Mouse (Mus musculus) heart, adult 2 months (tissue): ENCODE results near the gene Foxf1. TPM values are rescaled to one million over a fixed set of nuclear protein-coding genes. Genes with fewer than 3 reads are reported as not detected.
A peak's percentile ranks its signal among the peaks of the same experiment; 100 is the strongest.

Source experiments
- DNase-seq, 2 experiments: peaks; one replicate each; pipeline ENCODE4 v3.0.0; 2021
- H3K27ac ChIP-seq: fragments of 200-600 bp; 2 replicates; pipeline ENCODE4 v1.8.1; 2022
- H3K27me3 ChIP-seq: fragments of 200-500 bp; 2 replicates; pipeline ENCODE4 v1.6.1; 2012; ENCODE audit warnings: mild to moderate bottlenecking, low read length, inconsistent platforms, mixed read lengths; ENCODE audit not compliant: control insufficient read depth, insufficient read depth
- H3K36me3 ChIP-seq: fragments of 200-500 bp; 2 replicates; pipeline ENCODE4 v1.6.1; 2012; ENCODE audit warnings: low read length, inconsistent platforms; ENCODE audit not compliant: control insufficient read depth, insufficient read depth
- H3K4me1 ChIP-seq: fragments of 200-500 bp; 2 replicates; pipeline ENCODE4 v1.6.1; 2011; ENCODE audit warnings: low read length; ENCODE audit not compliant: control insufficient read depth, insufficient read depth
- H3K4me3 ChIP-seq: fragments of 200-600 bp; 2 replicates; pipeline ENCODE4 v1.8.1; 2022
- H3K79me2 ChIP-seq: fragments of 200-500 bp; replicated peaks from 2 replicates; pipeline ENCODE4 v1.6.1; 2012; ENCODE audit warnings: mild to moderate bottlenecking, inconsistent platforms, low read length, moderate library complexity, mixed read lengths; ENCODE audit not compliant: control insufficient read depth, insufficient read depth
- H3K9ac ChIP-seq: fragments of 200-500 bp; 2 replicates; pipeline ENCODE4 v1.6.1; 2012; ENCODE audit warnings: low read depth, mild to moderate bottlenecking, control low read depth, inconsistent platforms, low read length, mixed read lengths
- CTCF ChIP-seq: fragments of 200-600 bp; IDR thresholded peaks from 2 replicates; pipeline ENCODE4 v1.8.1; 2022; ENCODE audit warnings: antibody characterized with exemption, mild to moderate bottlenecking, moderate library complexity
- EP300 ChIP-seq: fragments of 200-500 bp; IDR thresholded peaks from 2 replicates; pipeline ENCODE4 v1.6.1; 2011; ENCODE audit warnings: low read depth, low read length, control low read depth; ENCODE audit not compliant: insufficient read depth
- POLR2A ChIP-seq: fragments of 200-500 bp; IDR thresholded peaks from 2 replicates; pipeline ENCODE4 v1.6.1; 2011; ENCODE audit warnings: mild to moderate bottlenecking, low read depth, low read length, control low read depth; ENCODE audit not compliant: insufficient read depth
- WGBS: fragments of 180-500 bp; shearing (Covaris S2); methylation state at CpG from one replicate; pipeline ENCODE4 v1.1.7; 2018; 5-methylcytosine and 5-hydroxymethylcytosine counted together
- intact Hi-C: fragments of 180-260 bp; cut with DNase I; formaldehyde crosslinking; loops from one replicate; pipeline ENCODE4 v1.15.1; 2025
- polyA plus RNA-seq: library from polyadenylated mRNA; depleted of rRNA; stranded (reverse); fragments of >200 nt; gene quantifications from 2 replicates; pipeline ENCODE4 v1.2.3, GENCODE M21; 2012
- total RNA-seq, 2 experiments: library from RNA; stranded (reverse); gene quantifications; 2 replicates each; pipeline ENCODE4 v1.2.3; 2021

The Foxf1 gene
- total and polyA plus RNA-seq, 3 experiments: 0.13 to 1.2 (median 0.43) TPM

GRCm38 (mm10) chr8:121062521-121062920 lies 21.7 kb upstream of the Foxf1 start:
- intact Hi-C loops: no loop called here
- DNase-seq: no peak
- Histone ChIP-seq H3K4me3 (no peak overlapping the region), H3K27ac (no peak overlapping the region), H3K36me3 (no peaks in the 10 kb centered on the region), H3K79me2 (no peaks in the 10 kb centered on the region), H3K9ac (no peak overlapping the region), H3K27me3 (peaks cover 4% of the 10 kb centered on the region; the same call in 1 of the 2 replicates), H3K4me1 (no peaks in the 10 kb centered on the region)
- WGBS: 90% methylated on average over 6 of the region's 6 CpGs
- TF ChIP-seq EP300 (no peak), CTCF (no peak), POLR2A (no peak)

- Histone ChIP-seq H3K9ac (no peak overlapping the region), H3K4me1 (no peaks in the 10 kb centered on the region), H3K27me3 (peaks cover 4% of the 10 kb centered on the region; the same call in 1 of the 2 replicates), H3K4me3 (no peak overlapping the region), H3K79me2 (no peaks in the 10 kb centered on the region), H3K36me3 (no peaks in the 10 kb centered on the region), H3K27ac (no peak overlapping the region)
- intact Hi-C loops: no loop called here
- TF ChIP-seq POLR2A (no peak), CTCF (no peak), EP300 (no peak)
- WGBS: 57% methylated on average over 13 of the region's 13 CpGs
- DNase-seq: no peak
These were observed 20.5 kb upstream of the Foxf1 start for GRCm38 (mm10) chr8:121063649-121064048.

GRCm38 (mm10) chr8:121071454-121071853 lies 12.7 kb upstream of the Foxf1 start:
- Histone ChIP-seq H3K27me3 (peaks cover 30% of the 10 kb centered on the region), H3K79me2 (no peaks in the 10 kb centered on the region), H3K4me3 (no peak overlapping the region), H3K9ac (no peak overlapping the region), H3K4me1 (no peaks in the 10 kb centered on the region), H3K36me3 (no peaks in the 10 kb centered on the region), H3K27ac (no peak overlapping the region)
- intact Hi-C loops: no loop called here
- DNase-seq: no peak
- 5% methylated on average over 12 of the region's 12 CpGs for WGBS
- no peak for TF ChIP-seq POLR2A
- TF ChIP-seq EP300: no peak
- TF ChIP-seq CTCF: no peak

GRCm38 (mm10) chr8:121072406-121073130 lies 11.6 kb upstream of the Foxf1 start:
- intact Hi-C loops: no loop called here
- Histone ChIP-seq H3K27me3 (peaks cover 34% of the 10 kb centered on the region), H3K27ac (no peak overlapping the region), H3K36me3 (no peaks in the 10 kb centered on the region), H3K4me3 (no peak overlapping the region), H3K4me1 (no peaks in the 10 kb centered on the region), H3K9ac (no peak overlapping the region), H3K79me2 (no peaks in the 10 kb centered on the region)
- no peak for DNase-seq
- TF ChIP-seq EP300 (no peak), CTCF (no peak), POLR2A (no peak)
- WGBS: 29% methylated on average over 11 of the region's 11 CpGs

GRCm38 (mm10) chr8:121073174-121074107 lies 10.7 kb upstream of the Foxf1 start:
- DNase-seq: no peak
- no peaks in the 10 kb centered on the region for H3K36me3 ChIP-seq
- peak overlapping the region; percentile 19; the same call in 1 of the 2 replicates for H3K9ac ChIP-seq
- H3K4me1 ChIP-seq: no peaks in the 10 kb centered on the region
- peak overlapping the region; percentile 42 for H3K4me3 ChIP-seq
- H3K79me2 ChIP-seq: no peaks in the 10 kb centered on the region
- WGBS: 3% methylated on average over 48 of the region's 48 CpGs
- H3K27me3 ChIP-seq: peaks cover 36% of the 10 kb centered on the region
- intact Hi-C loops: no loop called here
- no peak overlapping the region for H3K27ac ChIP-seq
- no peak for TF ChIP-seq CTCF
- TF ChIP-seq EP300: no peak
- TF ChIP-seq POLR2A: no peak
